Mouse (Mus musculus) embryonic facial prominence, embryonic 13.5 days (tissue): Measurements from ENCODE around the gene Alg13. TPM values are rescaled to one million over a fixed set of nuclear protein-coding genes. Genes with fewer than 3 reads are reported as not detected.

ENCODE experiments used
- ATAC-seq: fragments of 200-750 bp; cut with Nextera tagmentation; 2 replicates; pipeline ENCODE4 v1.8.0; 2017; ENCODE audit warnings: low read depth; ENCODE audit not compliant: insufficient number of reproducible peaks, insufficient read depth, low FRiP score, low TSS enrichment
- H3K27ac ChIP-seq: fragments of 300-500 bp; sonication (generic); 2 replicates; pipeline ENCODE4 v1.5.1; 2015; ENCODE audit warnings: moderate library complexity, mild to moderate bottlenecking, inconsistent platforms
- H3K27me3 ChIP-seq: fragments of 300-500 bp; sonication (generic); 2 replicates; pipeline ENCODE4 v1.6.1; 2015; ENCODE audit warnings: mild to moderate bottlenecking, inconsistent platforms
- H3K36me3 ChIP-seq: fragments of 300-500 bp; sonication (generic); 2 replicates; pipeline ENCODE4 v1.6.1; 2015; ENCODE audit warnings: mild to moderate bottlenecking, inconsistent platforms
- H3K4me1 ChIP-seq: fragments of 300-500 bp; sonication (generic); 2 replicates; pipeline ENCODE4 v1.6.1; 2015; ENCODE audit warnings: inconsistent platforms
- H3K4me2 ChIP-seq: fragments of 300-500 bp; sonication (generic); 2 replicates; pipeline ENCODE4 v1.6.1; 2015; ENCODE audit warnings: moderate library complexity, mild to moderate bottlenecking, inconsistent platforms
- H3K4me3 ChIP-seq: fragments of 300-500 bp; sonication (generic); 2 replicates; pipeline ENCODE4 v1.5.1; 2015; ENCODE audit warnings: mild to moderate bottlenecking, inconsistent platforms
- H3K9ac ChIP-seq: fragments of 300-500 bp; sonication (generic); 2 replicates; pipeline ENCODE4 v1.6.1; 2015; ENCODE audit warnings: mild to moderate bottlenecking, inconsistent platforms
- H3K9me3 ChIP-seq: fragments of 300-500 bp; sonication (generic); 2 replicates; pipeline ENCODE4 v1.6.1; 2016; ENCODE audit warnings: inconsistent platforms
- WGBS: fragments of 180-500 bp; shearing (Covaris S2); methylation state at CpG from one replicate; pipeline ENCODE4 v1.1.7; 2015; ENCODE audit warnings: mixed read lengths; 5-methylcytosine and 5-hydroxymethylcytosine counted together
- polyA plus RNA-seq: library from polyadenylated mRNA; unstranded; fragments of >200 nt; fragmentation: Nextera tagmentation; extraction: Ambion mirVana; gene quantifications from 2 replicates; pipeline ENCODE4 v1.2.1, GENCODE M21; 2015

Gene Alg13
- polyA plus RNA-seq: 17.5 and 21.8 TPM in 2 replicates

DNA sequence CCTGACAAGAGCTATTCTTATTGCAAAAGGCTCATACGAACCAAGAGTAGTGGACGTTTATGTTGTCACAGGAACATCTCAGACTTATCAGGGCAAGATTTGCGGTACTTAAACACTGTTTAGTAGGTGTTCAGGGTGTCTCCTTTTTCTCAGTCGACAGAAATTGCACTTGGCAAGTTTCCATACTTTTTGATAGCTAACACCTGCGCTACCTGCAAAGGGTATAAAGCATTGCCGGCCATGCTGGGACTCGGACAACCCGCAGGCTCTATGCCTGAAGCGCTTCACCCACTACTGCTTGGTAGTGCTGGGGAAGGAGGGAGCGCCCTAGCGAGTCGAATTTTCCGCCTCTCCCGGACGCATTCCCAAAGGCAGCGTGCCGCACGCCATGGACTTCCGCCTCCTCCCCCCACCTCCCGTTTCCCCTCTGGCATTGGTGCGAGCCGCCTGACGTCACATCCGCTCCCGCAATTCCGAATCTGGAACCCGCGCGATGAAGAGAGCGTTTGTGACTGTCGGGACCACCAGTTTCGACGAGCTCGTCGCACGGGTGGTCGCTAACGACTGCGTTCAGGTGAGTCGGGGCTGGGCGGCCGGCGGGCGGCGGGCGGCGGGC lies at the start of gene Alg13:
Gene Alg13, plus strand, starts transcription at position 257 of the 616 bp plus-strand sequence.
- peak within 1 kb of the TSS; percentile 75 for H3K9ac ChIP-seq
- no peaks in the 10 kb centered on the region for H3K9me3 ChIP-seq
- 30% methylated on average over 43 of the region's 47 CpGs for WGBS
- H3K4me2 ChIP-seq: peak within 1 kb of the TSS; percentile 75
- H3K36me3 ChIP-seq: no peaks in the 10 kb centered on the region
- ATAC-seq: peak; percentile 78
- no peaks in the 10 kb centered on the region for H3K4me1 ChIP-seq
- peak within 1 kb of the TSS; percentile 71 for H3K27ac ChIP-seq
- H3K4me3 ChIP-seq: peak within 1 kb of the TSS; percentile 61
- H3K27me3 ChIP-seq: 0 out of 2 replicates have a peak, but pooled peaks cover 12% of the 10 kb centered on the region

DNA sequence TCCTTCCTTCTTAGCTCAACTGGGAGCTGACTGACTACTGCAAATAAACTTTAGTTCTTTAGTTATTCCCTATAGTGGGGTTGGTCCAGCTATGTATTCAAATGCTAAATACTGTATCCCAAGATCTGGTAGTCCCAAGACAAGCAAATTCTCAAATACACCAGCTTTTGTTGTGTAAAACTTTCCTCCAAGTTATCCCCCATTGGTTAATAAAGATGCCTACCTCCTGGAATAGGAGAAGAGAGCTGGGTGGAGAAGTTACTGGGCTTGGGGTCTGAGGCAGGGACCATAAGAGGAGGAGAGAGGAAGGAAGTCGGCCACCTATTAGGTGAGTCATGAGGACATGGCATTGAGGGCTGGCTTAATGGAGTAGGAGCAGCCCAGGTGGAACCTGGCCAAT lies 49.0 kb upstream of the Alg13 start:
- Histone ChIP-seq H3K27me3 (no peaks in the 10 kb centered on the region), H3K36me3 (no peaks in the 10 kb centered on the region), H3K9me3 (no peaks in the 10 kb centered on the region), H3K27ac (no peak overlapping the region), H3K9ac (no peak overlapping the region), H3K4me3 (no peak overlapping the region), H3K4me2 (no peak overlapping the region), H3K4me1 (no peaks in the 10 kb centered on the region)
- 76% methylated on average over 1 of the region's 1 CpGs for WGBS
- ATAC-seq: no peak

DNA sequence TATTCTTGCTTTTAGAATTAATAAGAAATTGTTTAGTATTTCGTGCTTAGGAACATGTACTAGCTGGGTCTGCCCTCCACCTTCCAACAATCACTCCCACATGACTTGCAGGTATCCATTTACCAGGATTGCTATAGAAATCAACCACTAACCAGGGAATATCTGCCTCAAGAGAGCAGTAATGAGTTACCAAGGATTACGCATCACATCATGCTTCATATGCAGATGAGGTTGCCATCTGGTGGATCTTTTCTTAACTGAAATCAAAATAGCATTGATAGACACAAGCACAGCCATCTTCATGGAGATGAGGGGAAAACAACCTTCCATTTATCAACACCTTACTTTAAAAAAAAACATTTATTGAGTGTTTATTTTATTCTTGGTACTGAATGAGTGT lies 16.1 kb upstream of the Alg13 start:
- no peaks in the 10 kb centered on the region for H3K27me3 ChIP-seq
- no peak overlapping the region for H3K4me2 ChIP-seq
- H3K36me3 ChIP-seq: no peaks in the 10 kb centered on the region
- no peak for ATAC-seq
- no peaks in the 10 kb centered on the region for H3K4me1 ChIP-seq
- H3K9ac ChIP-seq: no peak overlapping the region
- H3K4me3 ChIP-seq: no peak overlapping the region
- WGBS: 72% methylated on average over 2 of the region's 2 CpGs
- no peak overlapping the region for H3K27ac ChIP-seq
- H3K9me3 ChIP-seq: no peaks in the 10 kb centered on the region

DNA sequence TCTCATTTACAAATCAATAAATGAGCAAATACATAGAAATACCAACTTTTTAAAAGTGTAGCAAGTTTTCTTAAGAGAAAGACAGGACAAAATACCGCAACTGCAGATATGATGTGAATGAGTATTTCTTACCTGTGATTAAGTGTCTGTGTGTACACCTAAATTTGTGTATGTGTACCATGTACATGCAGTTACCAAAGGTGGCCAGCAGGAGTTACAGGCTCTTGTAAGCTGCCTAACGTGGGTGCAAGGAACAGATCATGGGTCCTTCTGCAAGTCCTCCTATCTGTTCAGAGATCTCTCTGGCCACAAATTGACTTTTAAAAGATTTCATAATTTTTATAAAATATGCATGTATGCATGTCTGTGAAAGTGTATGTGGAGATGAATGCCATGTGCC lies 11.9 kb upstream of the Alg13 start:
- Histone ChIP-seq H3K4me2 (no peak overlapping the region), H3K9ac (no peak overlapping the region), H3K27ac (no peak overlapping the region), H3K9me3 (no peaks in the 10 kb centered on the region), H3K4me3 (no peak overlapping the region), H3K4me1 (no peaks in the 10 kb centered on the region), H3K27me3 (no peaks in the 10 kb centered on the region), H3K36me3 (no peaks in the 10 kb centered on the region)
- ATAC-seq: no peak
- WGBS: 82% methylated on average over 2 of the region's 2 CpGs

DNA sequence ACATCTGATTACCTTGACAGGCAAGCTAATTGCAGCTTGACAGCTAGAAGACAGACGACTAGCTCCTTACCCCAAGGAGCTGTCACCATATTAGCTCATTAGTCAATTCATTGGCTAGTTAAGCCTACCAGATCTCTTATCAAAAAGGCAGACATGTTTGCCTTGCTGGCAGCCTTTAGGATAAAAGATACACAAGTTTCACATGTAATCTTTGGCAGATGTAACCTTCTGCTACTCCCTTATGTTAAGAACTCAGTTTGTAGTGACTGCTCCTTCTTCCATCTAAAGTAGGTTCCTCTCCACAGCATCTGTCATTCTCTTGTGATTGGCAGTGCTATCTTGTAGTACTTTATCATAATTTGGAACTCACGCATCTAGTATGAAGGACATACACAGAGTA lies 3.6 kb upstream of the Alg13 start:
- H3K9ac ChIP-seq: no peak overlapping the region
- H3K36me3 ChIP-seq: no peaks in the 10 kb centered on the region
- WGBS: 48% methylated on average over 2 of the region's 2 CpGs
- 0 out of 2 replicates have a peak, but pooled peaks cover 12% of the 10 kb centered on the region for H3K27me3 ChIP-seq
- no peak overlapping the region for H3K4me3 ChIP-seq
- no peak for ATAC-seq
- no peaks in the 10 kb centered on the region for H3K4me1 ChIP-seq
- no peaks in the 10 kb centered on the region for H3K9me3 ChIP-seq
- no peak overlapping the region for H3K4me2 ChIP-seq
- no peak overlapping the region for H3K27ac ChIP-seq

DNA sequence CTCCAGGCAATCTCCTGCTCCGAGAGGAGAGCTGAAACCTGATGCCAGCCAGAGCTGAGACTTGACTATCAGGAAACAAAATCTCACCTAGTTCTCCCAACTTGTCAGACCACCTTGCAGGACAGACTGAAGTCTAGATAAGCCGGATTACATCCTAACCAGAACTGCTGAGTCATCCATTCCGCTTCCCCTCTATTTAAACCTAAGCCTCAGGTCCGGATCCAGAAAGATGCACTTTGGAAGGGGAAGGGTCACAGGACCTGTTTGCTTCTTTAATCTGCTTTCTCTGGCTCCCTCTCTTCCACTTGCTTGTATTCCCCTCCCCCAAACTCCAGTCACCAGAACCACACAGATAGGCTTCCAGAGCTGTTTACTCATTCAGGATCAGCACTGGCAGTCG lies 2.6 kb upstream of the Alg13 start:
- ATAC-seq: no peak
- Histone ChIP-seq H3K27ac (no peak overlapping the region), H3K27me3 (0 out of 2 replicates have a peak, but pooled peaks cover 12% of the 10 kb centered on the region), H3K9ac (no peak overlapping the region), H3K9me3 (no peaks in the 10 kb centered on the region), H3K4me3 (no peak overlapping the region), H3K36me3 (no peaks in the 10 kb centered on the region), H3K4me1 (no peaks in the 10 kb centered on the region), H3K4me2 (0 out of 2 replicates have a peak overlapping the region, but pooled peaks have one; percentile 14)
- WGBS: 24% methylated on average over 5 of the region's 5 CpGs

DNA sequence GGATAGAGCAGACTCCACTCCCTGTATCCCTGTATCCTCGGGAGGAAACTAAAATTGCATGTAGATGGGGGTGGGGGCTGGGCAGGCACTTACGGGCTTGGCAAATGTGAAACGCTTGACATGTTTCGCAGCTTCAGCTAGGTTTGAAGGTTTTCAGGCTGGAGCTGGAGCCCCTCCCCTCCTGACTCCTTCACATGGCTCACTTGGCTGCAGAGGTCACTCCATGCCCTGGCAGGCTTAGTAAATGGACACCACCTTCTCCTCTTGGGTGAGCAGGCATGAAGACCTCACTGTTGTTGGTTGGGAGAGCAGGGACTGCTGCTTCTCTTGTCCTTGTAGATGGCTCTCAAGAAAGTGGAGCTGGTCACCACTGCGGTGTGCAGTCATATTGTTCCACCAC lies 1.6 kb upstream of the Alg13 start:
- H3K9me3 ChIP-seq: no peaks in the 10 kb centered on the region
- ATAC-seq: no peak
- H3K4me1 ChIP-seq: no peaks in the 10 kb centered on the region
- H3K27me3 ChIP-seq: 0 out of 2 replicates have a peak, but pooled peaks cover 12% of the 10 kb centered on the region
- no peak overlapping the region for H3K4me2 ChIP-seq
- no peak overlapping the region for H3K27ac ChIP-seq
- 48% methylated on average over 5 of the region's 5 CpGs for WGBS
- no peak overlapping the region for H3K9ac ChIP-seq
- H3K36me3 ChIP-seq: no peaks in the 10 kb centered on the region
- H3K4me3 ChIP-seq: no peak overlapping the region

DNA sequence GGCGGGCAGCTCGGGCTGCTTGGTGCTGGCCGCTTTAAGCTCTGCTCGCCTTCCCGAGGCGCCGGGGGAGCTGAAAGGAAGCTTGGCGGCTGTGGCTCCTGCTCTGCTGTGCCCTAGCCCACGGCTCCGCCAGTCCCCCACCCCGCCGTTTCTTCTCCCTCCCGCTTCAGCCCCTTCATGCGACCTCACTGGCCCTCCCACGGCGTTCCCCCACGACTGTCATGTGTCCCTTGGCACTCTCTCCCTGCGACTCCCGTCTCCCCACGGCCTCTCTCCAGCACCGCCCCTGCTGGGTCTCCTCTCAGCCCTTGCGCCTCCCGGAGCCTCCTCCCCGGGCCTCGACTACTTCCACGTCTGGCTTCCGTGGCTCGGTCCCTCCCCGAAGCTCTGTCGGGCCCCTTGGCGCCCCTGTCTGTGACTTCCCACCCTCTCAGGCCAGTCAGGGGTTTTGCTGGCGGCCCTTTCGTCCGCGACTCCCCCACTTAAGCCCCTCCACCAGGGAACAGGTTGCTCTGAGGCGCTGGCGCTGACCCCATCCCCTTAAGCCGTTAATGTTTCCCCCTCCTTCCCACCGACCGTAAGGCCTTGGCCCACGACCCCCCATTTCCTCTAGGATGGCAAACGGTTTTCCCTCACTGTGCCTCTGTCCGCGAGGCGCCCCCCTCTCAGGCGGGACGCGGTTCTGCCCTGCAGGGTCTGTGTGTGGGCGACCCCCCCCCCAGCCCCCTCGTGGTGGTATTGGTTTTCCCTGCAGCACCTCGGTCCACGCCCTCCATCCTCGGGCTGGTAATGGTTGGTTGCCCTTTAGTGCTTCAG lies 768 bp downstream of the Alg13 start:
- peak; percentile 65 for ATAC-seq
- Histone ChIP-seq H3K9me3 (no peaks in the 10 kb centered on the region), H3K4me3 (peak overlapping the region; percentile 61), H3K4me2 (peak overlapping the region; percentile 75), H3K36me3 (no peaks in the 10 kb centered on the region), H3K27me3 (0 out of 2 replicates have a peak, but pooled peaks cover 12% of the 10 kb centered on the region), H3K4me1 (no peaks in the 10 kb centered on the region), H3K9ac (peak overlapping the region; percentile 75), H3K27ac (peak overlapping the region; percentile 71)
- WGBS: 24% methylated on average over 49 of the region's 53 CpGs

DNA sequence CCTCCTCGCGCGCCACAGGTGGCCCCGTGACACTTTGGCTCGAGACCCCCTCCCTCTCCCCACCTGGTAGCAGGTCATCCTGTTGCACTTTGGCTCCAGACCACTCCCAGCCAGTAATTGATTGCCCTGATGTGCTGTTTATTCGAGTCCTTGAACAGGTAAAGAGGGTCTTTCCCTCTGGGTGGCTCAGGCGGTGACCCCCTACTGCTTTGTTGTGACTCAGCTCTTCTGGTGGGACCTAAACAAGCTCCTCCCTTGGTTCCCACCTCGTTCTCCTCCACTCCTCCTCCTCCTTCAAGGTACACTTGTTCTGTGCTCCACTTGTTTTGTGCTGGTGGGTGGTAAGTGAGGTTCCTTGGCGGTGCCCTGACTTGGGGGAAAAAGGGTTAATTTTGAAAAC lies 1.8 kb downstream of the Alg13 start:
- H3K36me3 ChIP-seq: no peaks in the 10 kb centered on the region
- WGBS: 37% methylated on average over 9 of the region's 9 CpGs
- no peak overlapping the region for H3K9ac ChIP-seq
- H3K4me1 ChIP-seq: no peaks in the 10 kb centered on the region
- peak overlapping the region; percentile 61 for H3K4me3 ChIP-seq
- 0 out of 2 replicates have a peak, but pooled peaks cover 12% of the 10 kb centered on the region for H3K27me3 ChIP-seq
- H3K27ac ChIP-seq: no peak overlapping the region
- H3K4me2 ChIP-seq: peak overlapping the region; percentile 75
- no peak for ATAC-seq
- H3K9me3 ChIP-seq: no peaks in the 10 kb centered on the region

DNA sequence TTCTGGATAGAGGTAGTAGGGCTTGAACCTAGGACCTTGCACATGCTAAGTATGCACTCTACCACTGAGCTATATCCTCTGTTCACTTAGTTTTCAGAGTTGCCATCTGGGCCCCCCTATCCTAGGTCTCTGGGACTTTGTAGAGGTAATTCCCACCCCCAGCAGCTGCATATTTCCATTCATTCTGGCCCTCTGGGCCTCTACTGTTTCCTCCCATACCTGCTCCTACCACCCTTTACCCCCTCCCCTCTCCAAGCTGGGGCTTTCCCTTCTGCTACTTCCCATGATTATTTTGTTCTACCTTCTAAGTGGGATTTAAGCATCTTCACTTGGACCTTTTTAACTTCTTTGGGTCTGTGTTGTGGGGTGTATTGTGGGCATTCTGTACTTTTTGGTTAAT lies 7.8 kb downstream of the Alg13 start:
- Histone ChIP-seq H3K27me3 (no peaks in the 10 kb centered on the region), H3K4me2 (no peak overlapping the region), H3K4me3 (no peak overlapping the region), H3K4me1 (no peaks in the 10 kb centered on the region), H3K27ac (no peak overlapping the region), H3K9ac (no peak overlapping the region), H3K36me3 (0 out of 2 replicates have a peak, but pooled peaks cover 5% of the 10 kb centered on the region), H3K9me3 (no peaks in the 10 kb centered on the region)
- ATAC-seq: no peak

DNA sequence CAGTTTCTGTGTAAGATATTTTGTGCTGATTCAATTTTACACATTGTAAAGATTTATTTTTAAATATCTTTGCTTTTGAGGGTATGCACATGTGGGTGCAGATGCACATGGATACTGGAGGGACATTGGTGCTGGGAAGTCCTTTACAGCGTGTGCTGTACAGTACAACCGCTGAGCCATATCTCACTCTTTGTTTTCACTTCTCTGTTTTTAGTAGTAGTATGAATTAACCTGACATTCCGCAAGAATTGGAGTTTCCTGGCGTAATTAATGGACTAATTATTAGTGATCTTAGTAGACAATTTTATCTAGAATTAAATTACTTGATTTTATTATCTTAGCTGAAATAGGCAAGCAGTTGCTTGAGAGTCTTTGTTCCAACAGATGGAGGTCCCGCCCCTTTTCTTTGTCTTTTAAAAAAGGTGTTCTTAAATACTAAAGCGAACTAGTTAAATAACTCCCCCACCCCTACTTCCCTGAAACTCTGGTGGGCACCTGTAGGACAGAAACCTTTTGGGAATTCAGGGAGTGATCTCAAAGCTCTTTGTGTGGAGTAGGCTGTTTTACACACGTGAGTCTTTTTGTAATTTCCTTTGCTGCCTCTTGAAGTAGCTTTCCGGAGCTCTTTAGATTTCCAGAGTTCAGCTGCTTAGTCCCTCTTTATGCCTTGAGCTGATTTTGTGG lies 17.9 kb downstream of the Alg13 start:
- H3K4me2 ChIP-seq: no peak overlapping the region
- H3K27me3 ChIP-seq: 0 out of 2 replicates have a peak, but pooled peaks cover 3% of the 10 kb centered on the region
- H3K4me1 ChIP-seq: no peaks in the 10 kb centered on the region
- ATAC-seq: no peak
- no peaks in the 10 kb centered on the region for H3K9me3 ChIP-seq
- H3K4me3 ChIP-seq: no peak overlapping the region
- no peak overlapping the region for H3K27ac ChIP-seq
- WGBS: 51% methylated on average over 8 of the region's 8 CpGs
- H3K36me3 ChIP-seq: no peaks in the 10 kb centered on the region
- H3K9ac ChIP-seq: no peak overlapping the region
